14 mouse cellular contexts compared by ENCODE assay signal in genomic region chr19:40508851-40509250, GRCm38 (mm10). TPM values are rescaled to one million over a fixed set of nuclear protein-coding genes. Genes with fewer than 3 reads are reported as not detected.
DNase-seq lines count a peak whose midpoint lies in the region; ATAC-seq and TF ChIP-seq lines count a peak whose summit lies in the region.
"Had no signal": no experiment of that assay in that cellular context is flagged by ENCODE, and none has a peak within 500 bp of the region (broad histone marks: within the 10 kb centered on the region; RNA-seq: fewer than 3 reads in every experiment).

No protein-coding gene starts in this region.

- no peak for TF ChIP-seq EP300 in stomach, postnatal 0 days (optimal IDR thresholded peaks at IDR 0.05)

- WGBS in forebrain, embryonic 14.5 days, result 36% methylated on average over 2 of the region's 2 CpGs
- WGBS in forebrain, embryonic 16.5 days, result 34% methylated on average over 2 of the region's 2 CpGs
- WGBS in hindbrain, embryonic 14.5 days, result 63% methylated on average over 2 of the region's 2 CpGs
- 69% methylated on average over 2 of the region's 2 CpGs for WGBS in hindbrain, embryonic 12.5 days
- WGBS in stomach, postnatal 0 days, result 41% methylated on average over 2 of the region's 2 CpGs

- no peak for DNase-seq in forebrain, embryonic 14.5 days (ENCODE audit: low spot score)
- DNase-seq in hindbrain, embryonic 14.5 days (ENCODE audit: low spot score), result no peak
- no peak for DNase-seq in testis, postnatal 10 days (ENCODE audit: low spot score)
- no peak for DNase-seq in stomach, postnatal 0 days (ENCODE audit: low spot score)
- DNase-seq: cerebellum, adult 9-10 months; kidney, postnatal 14 days; right cerebral cortex, postnatal 25 days had no signal

- TF ChIP-seq POLR2A in testis, adult 2 months (IDR thresholded peaks at IDR 0.05; ENCODE audit: control insufficient read depth, low read depth, low read length), result no peak

- H3K27ac ChIP-seq in forebrain, embryonic 14.5 days (ENCODE audit: low read depth, low read length), result peak overlapping the region; percentile 52
- H3K27ac ChIP-seq in forebrain, embryonic 16.5 days (ENCODE audit: low read length), result no peak overlapping the region
- H3K27ac ChIP-seq in hindbrain, embryonic 14.5 days, result 0 out of 2 replicates have a peak overlapping the region, but pooled peaks have one; percentile 12
- H3K27ac ChIP-seq in hindbrain, embryonic 12.5 days, result no peak overlapping the region
- peak overlapping the region; percentile 16; the same call in 1 of the 2 replicates for H3K27ac ChIP-seq in testis, adult 2 months (ENCODE audit: control insufficient read depth, insufficient read depth, low read depth, low read length)
- peak overlapping the region; percentile 31; the same call in 1 of the 2 replicates for H3K27ac ChIP-seq in stomach, postnatal 0 days (replicated peaks)
- H3K27ac ChIP-seq: intestine, embryonic 15.5 days; midbrain, embryonic 10.5 days had no signal

- ATAC-seq in forebrain, embryonic 14.5 days, result no peak
- ATAC-seq in forebrain, embryonic 16.5 days, result no peak
- ATAC-seq in hindbrain, embryonic 14.5 days (ENCODE audit: low FRiP score), result no peak
- ATAC-seq in hindbrain, embryonic 12.5 days (ENCODE audit: low FRiP score), result no peak
- no peak for ATAC-seq in stomach, postnatal 0 days (ENCODE audit: low FRiP score, low TSS enrichment)
- ATAC-seq in megakaryocyte progenitor cell, adult 5-6 weeks (replicated peaks; ENCODE audit: poor library complexity), result no peak
- ATAC-seq: intestine, embryonic 15.5 days had no signal

- no peaks in the 10 kb centered on the region for H3K27me3 ChIP-seq in forebrain, embryonic 14.5 days (replicated peaks; ENCODE audit: control insufficient read depth, insufficient read depth, low read length)
- no peaks in the 10 kb centered on the region for H3K27me3 ChIP-seq in forebrain, embryonic 16.5 days (replicated peaks; ENCODE audit: control insufficient read depth, insufficient read depth, low read length)
- no peaks in the 10 kb centered on the region for H3K27me3 ChIP-seq in hindbrain, embryonic 14.5 days (ENCODE audit: control insufficient read depth, insufficient read depth, low read length)
- H3K27me3 ChIP-seq in hindbrain, embryonic 12.5 days, result no peaks in the 10 kb centered on the region
- H3K27me3 ChIP-seq in testis, adult 2 months (ENCODE audit: control insufficient read depth, insufficient read depth, low read length), result no peaks in the 10 kb centered on the region
- H3K27me3 ChIP-seq in stomach, postnatal 0 days (ENCODE audit: control insufficient read depth, insufficient read depth, low read length), result no peaks in the 10 kb centered on the region
- H3K27me3 ChIP-seq: intestine, embryonic 15.5 days had no signal

- H3K9me3 ChIP-seq in forebrain, embryonic 14.5 days (replicated peaks; ENCODE audit: control insufficient read depth, low read length), result no peaks in the 10 kb centered on the region
- no peaks in the 10 kb centered on the region for H3K9me3 ChIP-seq in forebrain, embryonic 16.5 days (ENCODE audit: control insufficient read depth, low read length)
- no peaks in the 10 kb centered on the region for H3K9me3 ChIP-seq in hindbrain, embryonic 14.5 days (ENCODE audit: control insufficient read depth, low read length)
- H3K9me3 ChIP-seq in hindbrain, embryonic 12.5 days (replicated peaks), result 0 out of 2 replicates have a peak, but pooled peaks cover 4% of the 10 kb centered on the region
- H3K9me3 ChIP-seq in stomach, postnatal 0 days (ENCODE audit: control insufficient read depth, low read length), result no peaks in the 10 kb centered on the region
- H3K9me3 ChIP-seq: intestine, embryonic 15.5 days; midbrain, embryonic 10.5 days had no signal

- no peaks in the 10 kb centered on the region for H3K36me3 ChIP-seq in forebrain, embryonic 14.5 days (ENCODE audit: control insufficient read depth, insufficient read depth, low read length)
- H3K36me3 ChIP-seq in forebrain, embryonic 16.5 days (ENCODE audit: control insufficient read depth, insufficient read depth), result no peaks in the 10 kb centered on the region
- peaks cover under 1% of the 10 kb centered on the region; the same call in 1 of the 2 replicates for H3K36me3 ChIP-seq in hindbrain, embryonic 14.5 days (replicated peaks; ENCODE audit: control insufficient read depth, insufficient read depth)
- H3K36me3 ChIP-seq in hindbrain, embryonic 12.5 days, result no peaks in the 10 kb centered on the region
- no peaks in the 10 kb centered on the region for H3K36me3 ChIP-seq in testis, adult 2 months (ENCODE audit: control insufficient read depth, insufficient read depth, low read length)
- H3K36me3 ChIP-seq in stomach, postnatal 0 days (ENCODE audit: control insufficient read depth, insufficient read depth, low read length), result no peaks in the 10 kb centered on the region
- H3K36me3 ChIP-seq: intestine, embryonic 15.5 days; midbrain, embryonic 10.5 days had no signal

- H3K4me2 ChIP-seq in forebrain, embryonic 14.5 days (ENCODE audit: low read length), result no peak overlapping the region
- H3K4me2 ChIP-seq in forebrain, embryonic 16.5 days (ENCODE audit: low read length), result no peak overlapping the region
- H3K4me2 ChIP-seq in hindbrain, embryonic 14.5 days (replicated peaks), result no peak overlapping the region
- H3K4me2 ChIP-seq in hindbrain, embryonic 12.5 days (replicated peaks), result no peak overlapping the region
- H3K4me2 ChIP-seq in stomach, postnatal 0 days (replicated peaks; ENCODE audit: low read depth), result no peak overlapping the region
- H3K4me2 ChIP-seq: heart, embryonic 11.5 days; intestine, embryonic 15.5 days had no signal

- no peak overlapping the region for H3K4me3 ChIP-seq in forebrain, embryonic 14.5 days (ENCODE audit: low read depth, low read length)
- no peak overlapping the region for H3K4me3 ChIP-seq in forebrain, embryonic 16.5 days (replicated peaks; ENCODE audit: low read length)
- no peak overlapping the region for H3K4me3 ChIP-seq in hindbrain, embryonic 14.5 days (replicated peaks; ENCODE audit: low read length)
- no peak overlapping the region for H3K4me3 ChIP-seq in hindbrain, embryonic 12.5 days
- H3K4me3 ChIP-seq in testis, adult 2 months (ENCODE audit: control insufficient read depth, low read depth, low read length), result no peak overlapping the region
- H3K4me3 ChIP-seq in stomach, postnatal 0 days (ENCODE audit: low read depth, low read length), result no peak overlapping the region
- H3K4me3 ChIP-seq: intestine, embryonic 15.5 days; midbrain, embryonic 10.5 days had no signal

- peaks cover 12% of the 10 kb centered on the region for H3K4me1 ChIP-seq in forebrain, embryonic 14.5 days (ENCODE audit: control insufficient read depth, insufficient read depth, low read length)
- H3K4me1 ChIP-seq in forebrain, embryonic 16.5 days (replicated peaks; ENCODE audit: control insufficient read depth, insufficient read depth, low read length), result peaks cover 26% of the 10 kb centered on the region
- H3K4me1 ChIP-seq in hindbrain, embryonic 14.5 days (replicated peaks; ENCODE audit: control insufficient read depth, insufficient read depth, low read length), result peaks cover 26% of the 10 kb centered on the region
- H3K4me1 ChIP-seq in hindbrain, embryonic 12.5 days, result peaks cover 29% of the 10 kb centered on the region
- H3K4me1 ChIP-seq in testis, adult 2 months (ENCODE audit: control insufficient read depth, insufficient read depth, low read length), result peaks cover 14% of the 10 kb centered on the region
- no peaks in the 10 kb centered on the region for H3K4me1 ChIP-seq in stomach, postnatal 0 days (replicated peaks; ENCODE audit: control insufficient read depth, insufficient read depth)

- H3K9ac ChIP-seq in forebrain, embryonic 14.5 days (ENCODE audit: low read length), result no peak overlapping the region
- H3K9ac ChIP-seq in forebrain, embryonic 16.5 days (replicated peaks; ENCODE audit: low read depth, low read length), result no peak overlapping the region
- no peak overlapping the region for H3K9ac ChIP-seq in hindbrain, embryonic 14.5 days
- H3K9ac ChIP-seq in hindbrain, embryonic 12.5 days, result no peak overlapping the region
- H3K9ac ChIP-seq in stomach, postnatal 0 days (ENCODE audit: low read length), result no peak overlapping the region
- H3K9ac ChIP-seq: intestine, embryonic 15.5 days had no signal

- no peak for TF ChIP-seq CTCF in testis, adult 2 months (IDR thresholded peaks at IDR 0.05; ENCODE audit: control insufficient read depth, insufficient read depth, insufficient replicate concordance, low read depth, low read length)
- TF ChIP-seq CTCF in stomach, postnatal 0 days (IDR thresholded peaks at IDR 0.05; ENCODE audit: low read depth), result no peak

RNA-seq across cellular contexts. Expression of gene Sorbs1, which starts 4.7 kb away (rescaled TPM):
- 61.1 and 83.9 TPM in 2 replicates for polyA plus RNA-seq in forebrain, embryonic 14.5 days (2014; fragmentation: Nextera tagmentation; extraction: Ambion mirVana)
- polyA plus RNA-seq in forebrain, embryonic 16.5 days (2015; fragmentation: Nextera tagmentation; extraction: Ambion mirVana), result 112 and 128 TPM in 2 replicates
- 88.4 and 98.8 TPM in 2 replicates for polyA plus RNA-seq in hindbrain, embryonic 14.5 days (2014; fragmentation: Nextera tagmentation; extraction: Ambion mirVana)
- 101 and 106 TPM in 2 replicates for polyA plus RNA-seq in hindbrain, embryonic 12.5 days (2016; fragmentation: Nextera tagmentation; extraction: Ambion mirVana)
- polyA plus RNA-seq in testis, adult 2 months (2012; rRNA removed), result 12.9 and 13.0 TPM in 2 replicates
- 107 and 111 TPM in 2 replicates for polyA plus RNA-seq in stomach, postnatal 0 days (2015; fragmentation: Nextera tagmentation; extraction: Ambion mirVana)
- 2.5 and 3.3 TPM in 2 replicates for total RNA-seq in megakaryocyte progenitor cell, adult 5-6 weeks (2015)
- 0.42 and 8.7 TPM in 2 replicates for total RNA-seq in megakaryocyte progenitor cell, adult 5-6 weeks (2017)

Comparison
In these comparisons a context has a peak if more than half of its experiments do, and no peak if none do; other contexts are left out.
1. H3K27ac ChIP-seq: peak in forebrain, embryonic 14.5 days (single experiment), hindbrain, embryonic 14.5 days (single experiment), testis, adult 2 months (single experiment) and stomach, postnatal 0 days (single experiment); none in forebrain, embryonic 16.5 days (single experiment) and hindbrain, embryonic 12.5 days (single experiment).